Mouse (Mus musculus) frontal cortex, postnatal 25 days (tissue): ENCODE results near the gene Camk2d.

ENCODE experiments used
- DNase-seq, 2 experiments: peaks; one replicate each; pipeline ENCODE4 v3.0.0; 2022; ENCODE audit warnings: low spot score in 2 of 2

Gene Camk2d

GRCm38 (mm10) chr3:126690627-126691505, 94.8 kb downstream of the Camk2d start:
- DNase-seq: no peak

GRCm38 (mm10) chr3:126691565-126691964, 95.5 kb downstream of the Camk2d start:
- no peak for DNase-seq

- no peak for DNase-seq
Measured at GRCm38 (mm10) chr3:126692797-126693196, 96.7 kb downstream of the Camk2d start.

- no peak for DNase-seq
Measured at GRCm38 (mm10) chr3:126693302-126693701, 97.2 kb downstream of the Camk2d start.

- DNase-seq: peak in 1 of 2 experiments; percentile 37
Measured at GRCm38 (mm10) chr3:126695456-126696293, 99.6 kb downstream of the Camk2d start.

- no peak for DNase-seq
Measured at GRCm38 (mm10) chr3:126696620-126697019, 100.5 kb downstream of the Camk2d start.

GRCm38 (mm10) chr3:126699740-126700139, 103.6 kb downstream of the Camk2d start:
- DNase-seq: no peak

GRCm38 (mm10) chr3:126701067-126701466, 105.0 kb downstream of the Camk2d start:
- DNase-seq: no peak

- no peak for DNase-seq
Measured at GRCm38 (mm10) chr3:126701586-126701985, 105.5 kb downstream of the Camk2d start.

- DNase-seq: no peak
Measured at GRCm38 (mm10) chr3:126705490-126705889, 109.4 kb downstream of the Camk2d start.

- DNase-seq: no peak
Measured at GRCm38 (mm10) chr3:126714281-126714680, 118.2 kb downstream of the Camk2d start.

GRCm38 (mm10) chr3:126723021-126723449, 126.9 kb downstream of the Camk2d start:
- DNase-seq: no peak

GRCm38 (mm10) chr3:126723458-126723857, 127.4 kb downstream of the Camk2d start:
- no peak for DNase-seq

GRCm38 (mm10) chr3:126725647-126726046, 129.5 kb downstream of the Camk2d start:
- DNase-seq: no peak

GRCm38 (mm10) chr3:126727387-126727786, 131.3 kb downstream of the Camk2d start:
- no peak for DNase-seq

- DNase-seq: no peak
Measured at GRCm38 (mm10) chr3:126730411-126730810, 134.3 kb downstream of the Camk2d start.

GRCm38 (mm10) chr3:126732323-126732722, 136.2 kb downstream of the Camk2d start:
- no peak for DNase-seq

- DNase-seq: no peak
Measured at GRCm38 (mm10) chr3:126734533-126734932, 138.4 kb downstream of the Camk2d start.

GRCm38 (mm10) chr3:126735211-126735610, 139.1 kb downstream of the Camk2d start:
- DNase-seq: no peak

- no peak for DNase-seq
Measured at GRCm38 (mm10) chr3:126737128-126737527, 141.0 kb downstream of the Camk2d start.

GRCm38 (mm10) chr3:126740146-126740545, 144.0 kb downstream of the Camk2d start:
- DNase-seq: no peak

- DNase-seq: no peak
Measured at GRCm38 (mm10) chr3:126744432-126745133, 148.5 kb downstream of the Camk2d start.
